Mouse (Mus musculus): ENCODE measurements at regions not wholly inside any gene's neighbourhood (a gene's known extent, or its start where the extent isn't known, plus 50 kb on each side); places are given as distances from the start of the nearest gene placed in this dataset.

DNA sequence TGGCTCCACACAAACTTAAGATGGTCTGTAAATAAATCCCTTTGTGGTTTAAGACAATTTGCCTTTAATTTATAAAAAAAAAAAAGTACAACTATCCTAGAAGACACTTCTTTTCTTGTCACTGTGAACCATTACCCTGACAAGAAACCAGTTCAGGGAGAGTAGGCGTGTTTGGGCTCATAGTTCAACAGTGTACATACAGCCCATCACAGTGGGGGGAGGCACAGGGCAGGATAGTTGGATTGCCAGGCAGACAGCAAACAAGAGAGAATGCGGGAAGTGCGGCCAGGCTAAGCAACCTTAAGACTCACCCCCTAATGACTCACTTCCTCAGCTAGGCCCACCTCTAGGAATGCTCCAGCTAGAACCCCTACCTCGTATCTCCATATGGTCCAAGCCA is 119.2 kb upstream of the Rybp start:
- no peak for TF ChIP-seq CTCF (conservative IDR thresholded peaks at IDR 0.05; ENCODE audit: low read length)
- TF ChIP-seq NANOG (IDR thresholded peaks at IDR 0.05; ENCODE audit: borderline replicate concordance, low read length) = no peak
- no peak for TF ChIP-seq POU5F1 (IDR thresholded peaks at IDR 0.05; ENCODE audit: borderline replicate concordance, low read length)

Data from E14TG2a.4 (cell line).